Mouse (Mus musculus) left cerebral cortex, postnatal 25 days (tissue): Measurements from ENCODE around the gene Ptpn3. TPM values are rescaled to one million over a fixed set of nuclear protein-coding genes. Genes with fewer than 3 reads are reported as not detected.
"Not testable (repeated sequence)": the region's sequence is repeated elsewhere in the genome, so short reads cannot be mapped to it uniquely, and the experiment has no call there.

Experiments used
- DNase-seq, 2 experiments: peaks; one replicate each; pipeline ENCODE4 v3.0.0; 2022; ENCODE audit warnings: low spot score in 2 of 2, mixed read lengths in 1 of 2
- intact Hi-C: fragments of 180-260 bp; cut with DNase I; formaldehyde crosslinking; loops from one replicate; pipeline ENCODE4 v1.15.1; 2025
- total RNA-seq, 2 experiments: library from RNA; stranded (reverse); gene quantifications; 2 replicates each; pipeline ENCODE4 v1.2.3; 2021

Gene Ptpn3
- total RNA-seq, 2 experiments from 2014 or later: 59.8 to 68.8 TPM

GRCm38 (mm10) chr4:57270489-57270888 is 31.1 kb downstream of the Ptpn3 start:
- DNase-seq: not testable (repeated sequence)
- intact Hi-C loops: loop anchor here (5.0 kb wide), 1 partner anchor 203 kb away; no protein-coding TSS in a partner anchor

GRCm38 (mm10) chr4:57269344-57269743 is 32.3 kb downstream of the Ptpn3 start:
- intact Hi-C loops: no loop called here
- no peak for DNase-seq

- intact Hi-C loops: no loop called here
Measured at GRCm38 (mm10) chr4:57268330-57268729, 33.3 kb downstream of the Ptpn3 start.

GRCm38 (mm10) chr4:57266389-57266788 is 35.2 kb downstream of the Ptpn3 start:
- intact Hi-C loops: no loop called here
- no peak for DNase-seq

More at GRCm38 (mm10) chr4:57268330-57268729, 33.3 kb downstream of the Ptpn3 start:
- no peak for DNase-seq

- no peak for DNase-seq
- intact Hi-C loops: loop anchor here (5.0 kb wide), 1 partner anchor 54 kb away; no protein-coding TSS in a partner anchor
Measured at GRCm38 (mm10) chr4:57263695-57264094, 37.9 kb downstream of the Ptpn3 start.

GRCm38 (mm10) chr4:57263061-57263685 is 38.5 kb downstream of the Ptpn3 start:
- intact Hi-C loops: loop anchor here (5.0 kb wide), 1 partner anchor 54 kb away; no protein-coding TSS in a partner anchor
- no peak for DNase-seq

GRCm38 (mm10) chr4:57262451-57262850 is 39.2 kb downstream of the Ptpn3 start:
- intact Hi-C loops: loop anchor here (5.0 kb wide), 1 partner anchor 55 kb away; no protein-coding TSS in a partner anchor
- DNase-seq: no peak

GRCm38 (mm10) chr4:57261813-57262212 is 39.8 kb downstream of the Ptpn3 start:
- intact Hi-C loops: loop anchor here (5.0 kb wide), 1 partner anchor 55 kb away; no protein-coding TSS in a partner anchor
- no peak for DNase-seq

- DNase-seq: peak in 1 of 2 experiments; percentile 47
- intact Hi-C loops: no loop called here
Measured at GRCm38 (mm10) chr4:57258159-57259035, 43.2 kb downstream of the Ptpn3 start.

- peak in 1 of 2 experiments; percentile 62 for DNase-seq
- intact Hi-C loops: no loop called here
Measured at GRCm38 (mm10) chr4:57257409-57257808, 44.2 kb downstream of the Ptpn3 start.

GRCm38 (mm10) chr4:57256761-57257160 is 44.9 kb downstream of the Ptpn3 start:
- intact Hi-C loops: no loop called here
- no peak for DNase-seq

GRCm38 (mm10) chr4:57254412-57254811 is 47.2 kb downstream of the Ptpn3 start:
- DNase-seq: no peak
- intact Hi-C loops: no loop called here

GRCm38 (mm10) chr4:57250636-57251035 is 51.0 kb downstream of the Ptpn3 start:
- intact Hi-C loops: no loop called here
- no peak for DNase-seq

- DNase-seq: no peak
- intact Hi-C loops: no loop called here
Measured at GRCm38 (mm10) chr4:57249108-57249507, 52.5 kb downstream of the Ptpn3 start.

- intact Hi-C loops: no loop called here
- peak in 1 of 2 experiments; percentile 68 for DNase-seq
Measured at GRCm38 (mm10) chr4:57244874-57245273, 56.8 kb downstream of the Ptpn3 start.

- intact Hi-C loops: no loop called here
- DNase-seq: no peak
Measured at GRCm38 (mm10) chr4:57243312-57243711, 58.3 kb downstream of the Ptpn3 start.

GRCm38 (mm10) chr4:57240934-57241333 is 60.7 kb downstream of the Ptpn3 start:
- intact Hi-C loops: no loop called here
- DNase-seq: peak in 1 of 2 experiments; percentile 71

- intact Hi-C loops: no loop called here
- no peak for DNase-seq
Measured at GRCm38 (mm10) chr4:57240100-57240499, 61.5 kb downstream of the Ptpn3 start.

- no peak for DNase-seq
- intact Hi-C loops: no loop called here
Measured at GRCm38 (mm10) chr4:57239112-57239511, 62.5 kb downstream of the Ptpn3 start.

- intact Hi-C loops: no loop called here
- DNase-seq: no peak
Measured at GRCm38 (mm10) chr4:57238118-57238517, 63.5 kb downstream of the Ptpn3 start.
